Mouse (Mus musculus): ENCODE measurements at regions not wholly inside any gene's neighbourhood (a gene's known extent, or its start where the extent isn't known, plus 50 kb on each side); places are given as distances from the start of the nearest gene placed in this dataset.

GRCm38 (mm10) chr19:15791264-15791913 lies 155.7 kb downstream of the Psat1 start:
- peak overlapping the region; percentile 41 for H3K4me2 ChIP-seq
- no peaks in the 10 kb centered on the region for H3K36me3 ChIP-seq
- no peaks in the 10 kb centered on the region; the same call in 1 of the 2 replicates for H3K27me3 ChIP-seq
- H3K27ac ChIP-seq = no peak overlapping the region
- no peak overlapping the region for H3K9ac ChIP-seq
- ATAC-seq (ENCODE audit: borderline replicate concordance, extremely low read depth, low FRiP score, low TSS enrichment) = no peak
- H3K4me1 ChIP-seq = 0 out of 2 replicates have a peak, but pooled peaks cover 4% of the 10 kb centered on the region
- whole genome bisulfite sequencing = 31% methylated on average over 12 of the region's 12 CpGs
- no peaks in the 10 kb centered on the region for H3K9me3 ChIP-seq
- H3K4me3 ChIP-seq = no peak overlapping the region

GRCm38 (mm10) chr19:15790620-15791263 lies 156.4 kb downstream of the Psat1 start:
- Histone ChIP-seq H3K4me3 (no peak overlapping the region), H3K27ac (no peak overlapping the region), H3K4me1 (0 out of 2 replicates have a peak, but pooled peaks cover 4% of the 10 kb centered on the region), H3K9me3 (no peaks in the 10 kb centered on the region), H3K27me3 (no peaks in the 10 kb centered on the region; the same call in 1 of the 2 replicates), H3K4me2 (peak overlapping the region; percentile 41), H3K36me3 (no peaks in the 10 kb centered on the region), H3K9ac (no peak overlapping the region)
- 14% methylated on average over 13 of the region's 13 CpGs for WGBS
- no peak for ATAC-seq (ENCODE audit: borderline replicate concordance, extremely low read depth, low FRiP score, low TSS enrichment)

GRCm38 (mm10) chr19:15789741-15790140 lies 157.4 kb downstream of the Psat1 start:
- no peaks in the 10 kb centered on the region for H3K9me3 ChIP-seq
- H3K4me1 ChIP-seq = 0 out of 2 replicates have a peak, but pooled peaks cover 4% of the 10 kb centered on the region
- H3K9ac ChIP-seq = no peak overlapping the region
- H3K36me3 ChIP-seq = no peaks in the 10 kb centered on the region
- no peak overlapping the region for H3K4me2 ChIP-seq
- no peak for ATAC-seq (ENCODE audit: borderline replicate concordance, extremely low read depth, low FRiP score, low TSS enrichment)
- no peak overlapping the region for H3K4me3 ChIP-seq
- no peak overlapping the region for H3K27ac ChIP-seq
- WGBS = 53% methylated on average over 5 of the region's 5 CpGs
- no peaks in the 10 kb centered on the region for H3K27me3 ChIP-seq

- Histone ChIP-seq H3K9ac (no peak overlapping the region), H3K4me1 (no peaks in the 10 kb centered on the region), H3K27me3 (no peaks in the 10 kb centered on the region), H3K36me3 (no peaks in the 10 kb centered on the region), H3K4me3 (no peak overlapping the region), H3K9me3 (no peaks in the 10 kb centered on the region), H3K4me2 (no peak overlapping the region), H3K27ac (no peak overlapping the region)
- ATAC-seq (ENCODE audit: borderline replicate concordance, extremely low read depth, low FRiP score, low TSS enrichment) = no peak
- WGBS = 51% methylated on average over 4 of the region's 4 CpGs
These were observed 162.5 kb downstream of the Psat1 start for GRCm38 (mm10) chr19:15784644-15785043.

GRCm38 (mm10) chr19:15769651-15770050 lies 177.5 kb downstream of the Psat1 start:
- Histone ChIP-seq H3K27me3 (no peaks in the 10 kb centered on the region), H3K36me3 (no peaks in the 10 kb centered on the region), H3K27ac (no peak overlapping the region), H3K4me2 (no peak overlapping the region), H3K4me3 (no peak overlapping the region), H3K4me1 (no peaks in the 10 kb centered on the region), H3K9me3 (no peaks in the 10 kb centered on the region), H3K9ac (no peak overlapping the region)
- ATAC-seq (ENCODE audit: borderline replicate concordance, extremely low read depth, low FRiP score, low TSS enrichment) = no peak
- WGBS = 65% methylated on average over 4 of the region's 4 CpGs

- Histone ChIP-seq H3K27ac (no peak overlapping the region), H3K4me3 (no peak overlapping the region), H3K27me3 (no peaks in the 10 kb centered on the region), H3K9ac (no peak overlapping the region), H3K9me3 (no peaks in the 10 kb centered on the region), H3K4me2 (no peak overlapping the region), H3K4me1 (no peaks in the 10 kb centered on the region), H3K36me3 (no peaks in the 10 kb centered on the region)
- no peak for ATAC-seq (ENCODE audit: borderline replicate concordance, extremely low read depth, low FRiP score, low TSS enrichment)
- WGBS = 84% methylated on average over 4 of the region's 4 CpGs
These were observed 186.1 kb downstream of the Psat1 start for GRCm38 (mm10) chr19:15761086-15761485.

GRCm38 (mm10) chr19:15745026-15745777 lies 201.9 kb downstream of the Psat1 start:
- H3K27me3 ChIP-seq = no peaks in the 10 kb centered on the region
- H3K36me3 ChIP-seq = no peaks in the 10 kb centered on the region
- no peak overlapping the region for H3K4me3 ChIP-seq
- H3K9ac ChIP-seq = no peak overlapping the region
- H3K4me1 ChIP-seq = no peaks in the 10 kb centered on the region
- no peak overlapping the region for H3K27ac ChIP-seq
- H3K9me3 ChIP-seq = no peaks in the 10 kb centered on the region
- 71% methylated on average over 8 of the region's 8 CpGs for WGBS
- no peak for ATAC-seq (ENCODE audit: borderline replicate concordance, extremely low read depth, low FRiP score, low TSS enrichment)
- H3K4me2 ChIP-seq = no peak overlapping the region

- Histone ChIP-seq H3K9ac (no peak overlapping the region), H3K36me3 (no peaks in the 10 kb centered on the region), H3K4me3 (no peak overlapping the region), H3K4me2 (no peak overlapping the region), H3K27me3 (no peaks in the 10 kb centered on the region), H3K9me3 (no peaks in the 10 kb centered on the region), H3K27ac (no peak overlapping the region), H3K4me1 (no peaks in the 10 kb centered on the region)
- no peak for ATAC-seq (ENCODE audit: borderline replicate concordance, extremely low read depth, low FRiP score, low TSS enrichment)
- WGBS = 71% methylated on average over 2 of the region's 2 CpGs
These were observed 210.9 kb downstream of the Psat1 start for GRCm38 (mm10) chr19:15736200-15736599.

- Histone ChIP-seq H3K4me2 (no peak overlapping the region), H3K4me1 (no peaks in the 10 kb centered on the region), H3K9me3 (no peaks in the 10 kb centered on the region), H3K9ac (no peak overlapping the region), H3K4me3 (no peak overlapping the region), H3K27ac (no peak overlapping the region), H3K27me3 (no peaks in the 10 kb centered on the region), H3K36me3 (no peaks in the 10 kb centered on the region)
- no peak for ATAC-seq (ENCODE audit: borderline replicate concordance, extremely low read depth, low FRiP score, low TSS enrichment)
- 63% methylated on average over 13 of the region's 13 CpGs for WGBS
These were observed 220.2 kb downstream of the Psat1 start for GRCm38 (mm10) chr19:15726785-15727406.

- H3K9ac ChIP-seq = no peak overlapping the region
- H3K4me1 ChIP-seq = no peaks in the 10 kb centered on the region
- H3K4me3 ChIP-seq = no peak overlapping the region
- H3K27me3 ChIP-seq = no peaks in the 10 kb centered on the region
- H3K27ac ChIP-seq = no peak overlapping the region
- ATAC-seq (ENCODE audit: borderline replicate concordance, extremely low read depth, low FRiP score, low TSS enrichment) = no peak
- H3K9me3 ChIP-seq = no peaks in the 10 kb centered on the region
- no peaks in the 10 kb centered on the region for H3K36me3 ChIP-seq
- WGBS = 74% methylated on average over 3 of the region's 3 CpGs
- H3K4me2 ChIP-seq = no peak overlapping the region
These were observed 254.6 kb downstream of the Psat1 start for GRCm38 (mm10) chr19:15692379-15693023.

- Histone ChIP-seq H3K4me2 (no peak overlapping the region), H3K9me3 (no peaks in the 10 kb centered on the region)
- 55% methylated on average over 6 of the region's 6 CpGs for WGBS
These were observed 277.1 kb downstream of the Psat1 start for GRCm38 (mm10) chr19:15669996-15670395.

More at GRCm38 (mm10) chr19:15669996-15670395, 277.1 kb downstream of the Psat1 start:
- ATAC-seq (ENCODE audit: borderline replicate concordance, extremely low read depth, low FRiP score, low TSS enrichment) = peak; percentile 80; the same call in 1 of the 2 replicates
- Histone ChIP-seq H3K27ac (no peak overlapping the region), H3K4me1 (peaks cover 17% of the 10 kb centered on the region), H3K9ac (no peak overlapping the region), H3K36me3 (no peaks in the 10 kb centered on the region), H3K4me3 (no peak overlapping the region), H3K27me3 (no peaks in the 10 kb centered on the region)
